ENCODE assay signal across 8 mouse cellular contexts in genomic region chr17:32905239-32905638, GRCm38 (mm10). TPM values are rescaled to one million over a fixed set of nuclear protein-coding genes. Genes with fewer than 3 reads are reported as not detected.
DNase-seq lines count a peak whose midpoint lies in the region; ATAC-seq and TF ChIP-seq lines count a peak whose summit lies in the region.

No protein-coding gene starts in this region.

- H3K4me1 ChIP-seq in MEL (ENCODE audit: control insufficient read depth in 1 of 2, insufficient read depth in 2 of 2, low read length in 2 of 2) = no peaks in the 10 kb centered on the region
- H3K4me1 ChIP-seq in kidney, adult 2 months (ENCODE audit: control insufficient read depth, insufficient read depth, low read length) = no peaks in the 10 kb centered on the region
- H3K4me1 ChIP-seq in liver, postnatal 0 days (ENCODE audit: insufficient read depth) = no peaks in the 10 kb centered on the region; the same call in 1 of the 2 replicates
- H3K4me1 ChIP-seq in neural tube, embryonic 12.5 days = no peaks in the 10 kb centered on the region

- TF ChIP-seq EP300 in MEL (IDR thresholded peaks at IDR 0.05; ENCODE audit: low read depth in 1 of 2, low read length in 2 of 2) = no peak
- TF ChIP-seq EP300 in liver, postnatal 0 days (IDR thresholded peaks at IDR 0.05; ENCODE audit: low read depth) = no peak

- H3K4me2 ChIP-seq in liver, postnatal 0 days (ENCODE audit: low read depth, low read length) = peak overlapping the region; percentile 20
- H3K4me2 ChIP-seq in neural tube, embryonic 12.5 days (replicated peaks) = peak overlapping the region; percentile 46

- no peak overlapping the region for H3K4me3 ChIP-seq in MEL (ENCODE audit: control insufficient read depth in 1 of 2, insufficient read depth in 1 of 2, low read depth in 2 of 2, low read length in 2 of 2)
- H3K4me3 ChIP-seq in kidney, adult 2 months (ENCODE audit: insufficient read depth, low read depth, low read length) = no peak overlapping the region
- no peak overlapping the region for H3K4me3 ChIP-seq in liver, postnatal 0 days (ENCODE audit: low read depth, low read length)
- H3K4me3 ChIP-seq in neural tube, embryonic 12.5 days = no peak overlapping the region

- ATAC-seq in liver, postnatal 0 days = 0 out of 2 replicates have a peak, but pooled peaks have one; percentile 25
- ATAC-seq in neural tube, embryonic 12.5 days (ENCODE audit: low FRiP score, low read depth) = no peak

- DNase-seq in 3T3-L1 (ENCODE audit: low read depth, low spot score) = peak; percentile 38
- DNase-seq in MEL (ENCODE audit: low read depth, low spot score) = peak; percentile 31
- DNase-seq in cerebellum, adult 9-10 months = peak; percentile 55
- DNase-seq in gastrocnemius, postnatal 10 days = peak; percentile 55
- DNase-seq in kidney, adult 2 months = peak; percentile 51
- DNase-seq in liver, postnatal 0 days = peak; percentile 73
- peak; percentile 56 for DNase-seq in thymus, postnatal 25 days

- no peaks in the 10 kb centered on the region for H3K9me3 ChIP-seq in MEL (replicated peaks; ENCODE audit: insufficient read depth, low read length)
- H3K9me3 ChIP-seq in liver, postnatal 0 days (ENCODE audit: low read length) = no peaks in the 10 kb centered on the region
- no peaks in the 10 kb centered on the region for H3K9me3 ChIP-seq in neural tube, embryonic 12.5 days

- no peaks in the 10 kb centered on the region for H3K79me2 ChIP-seq in MEL (ENCODE audit: control insufficient read depth, insufficient read depth, low read length, poor library complexity)

- 17% methylated on average over 19 of the region's 19 CpGs for WGBS in kidney, adult 2 months
- 12% methylated on average over 19 of the region's 19 CpGs for WGBS in liver, postnatal 0 days (ENCODE audit: insufficient replicate concordance)
- WGBS in neural tube, embryonic 12.5 days = 13% methylated on average over 19 of the region's 19 CpGs

- H3K36me3 ChIP-seq in MEL (ENCODE audit: control insufficient read depth in 1 of 2, insufficient read depth in 2 of 2, low read length in 2 of 2) = no peaks in the 10 kb centered on the region
- H3K36me3 ChIP-seq in kidney, adult 2 months (ENCODE audit: control insufficient read depth, insufficient read depth, low read length) = no peaks in the 10 kb centered on the region
- H3K36me3 ChIP-seq in liver, postnatal 0 days (replicated peaks; ENCODE audit: insufficient read depth, low read length) = no peaks in the 10 kb centered on the region
- H3K36me3 ChIP-seq in neural tube, embryonic 12.5 days = no peaks in the 10 kb centered on the region

- H3K27ac ChIP-seq in MEL (ENCODE audit: control insufficient read depth, low read depth, low read length) = no peak overlapping the region
- H3K27ac ChIP-seq in kidney, adult 2 months (ENCODE audit: insufficient read depth, low read depth, low read length) = no peak overlapping the region
- no peak overlapping the region for H3K27ac ChIP-seq in liver, postnatal 0 days (ENCODE audit: low read depth)
- no peak overlapping the region for H3K27ac ChIP-seq in neural tube, embryonic 12.5 days

- H3K27me3 ChIP-seq in MEL (ENCODE audit: control insufficient read depth in 1 of 2, insufficient read depth in 2 of 2, low read length in 2 of 2) = no peaks in the 10 kb centered on the region; a peak in 1 of 4 replicates
- no peaks in the 10 kb centered on the region for H3K27me3 ChIP-seq in kidney, adult 2 months (replicated peaks; ENCODE audit: control insufficient read depth, insufficient read depth, low read length)
- H3K27me3 ChIP-seq in liver, postnatal 0 days (ENCODE audit: insufficient read depth, low read length) = no peaks in the 10 kb centered on the region
- peaks cover 6% of the 10 kb centered on the region; the same call in 1 of the 2 replicates for H3K27me3 ChIP-seq in neural tube, embryonic 12.5 days (replicated peaks)

- no peak for TF ChIP-seq POLR2A in MEL (IDR thresholded peaks at IDR 0.05; ENCODE audit: control insufficient read depth in 1 of 2, insufficient read depth in 1 of 2, low read depth in 1 of 2, low read length in 2 of 2, poor library complexity in 1 of 2)
- TF ChIP-seq POLR2A in kidney, adult 2 months (IDR thresholded peaks at IDR 0.05; ENCODE audit: low read depth, low read length) = no peak

- peak; percentile 67 to 82 (median 70) for TF ChIP-seq CTCF in MEL (IDR thresholded peaks at IDR 0.05 in 2 of 3, conservative IDR thresholded peaks at IDR 0.05 in 1 of 3; ENCODE audit: control insufficient read depth in 1 of 3, insufficient read depth in 1 of 3, low read depth in 2 of 3, low read length in 3 of 3, poor library complexity in 1 of 3, severe bottlenecking in 1 of 3)
- peak; percentile 69 for TF ChIP-seq CTCF in kidney, adult 2 months (conservative IDR thresholded peaks at IDR 0.05; ENCODE audit: insufficient read depth, insufficient read length, low read depth, low read length)
- peak; percentile 76 for TF ChIP-seq CTCF in liver, postnatal 0 days (IDR thresholded peaks at IDR 0.05; ENCODE audit: low read depth)

- TF ChIP-seq RAD21 in MEL (IDR thresholded peaks at IDR 0.05; ENCODE audit: low read depth, low read length) = peak; percentile 4; the same call in 1 of the 2 replicates

- H3K9ac ChIP-seq in MEL (ENCODE audit: control insufficient read depth, low read depth, low read length, poor library complexity, severe bottlenecking) = no peak overlapping the region
- no peak overlapping the region for H3K9ac ChIP-seq in liver, postnatal 0 days (replicated peaks)
- no peak overlapping the region for H3K9ac ChIP-seq in neural tube, embryonic 12.5 days

TF ChIP-seq in MEL, 35 proteins besides CTCF, POLR2A, EP300 and RAD21:
- TF ChIP-seq SMC3 (IDR thresholded peaks at IDR 0.05; ENCODE audit: low read depth, low read length) (peak; percentile 52), CHD1 (IDR thresholded peaks at IDR 0.05; ENCODE audit: low read depth, low read length) (no peak)
TF ChIP-seq in MEL: peak in this region for 1.

RNA-seq across cellular contexts. Expression of gene Cyp4f14, which starts 11.9 kb away (rescaled TPM):
- not detected in 2 replicates for total RNA-seq in MEL (2012; rRNA removed)
- not detected for polyA plus RNA-seq in MEL (2012; ENCODE audit: insufficient read depth in 1 of 2, insufficient read length in 2 of 2, low read depth in 1 of 2, low replicate concordance in 2 of 2, missing spikeins in 1 of 2)
- total RNA-seq in gastrocnemius, postnatal 10 days (2021) = under 1 TPM; 0.14 to 0.32 TPM
- polyA plus RNA-seq in kidney, adult 2 months (2012; rRNA removed) = 4.5 and 7.5 TPM in 2 replicates
- polyA plus RNA-seq in liver, postnatal 0 days (2015; fragmentation: Nextera tagmentation; extraction: Ambion mirVana) = 0.20 and 0.22 TPM in 2 replicates
- not detected in 2 replicates for polyA plus RNA-seq in neural tube, embryonic 12.5 days (2016; fragmentation: Nextera tagmentation; extraction: Ambion mirVana)

RNA-seq across cellular contexts. Expression of gene Zfp870, which starts 13.8 kb away (rescaled TPM):
- total RNA-seq in MEL (2012; rRNA removed) = not detected in 2 replicates
- polyA plus RNA-seq in MEL (2012; ENCODE audit: insufficient read depth in 1 of 2, insufficient read length in 2 of 2, low read depth in 1 of 2, low replicate concordance in 2 of 2, missing spikeins in 1 of 2) = under 1 TPM in 1 of 2 experiments, not detected in 1; 0.25 TPM
- total RNA-seq in gastrocnemius, postnatal 10 days (2021) = 1 to 10 TPM; 7.1 to 7.4 TPM
- polyA plus RNA-seq in kidney, adult 2 months (2012; rRNA removed) = 1.1 and 1.4 TPM in 2 replicates
- polyA plus RNA-seq in liver, postnatal 0 days (2015; fragmentation: Nextera tagmentation; extraction: Ambion mirVana) = 1.4 and 1.7 TPM in 2 replicates
- polyA plus RNA-seq in neural tube, embryonic 12.5 days (2016; fragmentation: Nextera tagmentation; extraction: Ambion mirVana) = 6.5 and 7.9 TPM in 2 replicates

RNA-seq across cellular contexts. Expression of gene Cyp4f13, which starts 42.0 kb away (rescaled TPM):
- 5.4 and 9.7 TPM in 2 replicates for total RNA-seq in MEL (2012; rRNA removed)
- 10 to 100 TPM in 1 of 2 experiments, not detected in 1; 19.3 TPM for polyA plus RNA-seq in MEL (2012; ENCODE audit: insufficient read depth in 1 of 2, insufficient read length in 2 of 2, low read depth in 1 of 2, low replicate concordance in 2 of 2, missing spikeins in 1 of 2)
- total RNA-seq in gastrocnemius, postnatal 10 days (2021) = 10 to 100 TPM in 1 of 2 experiments, 1 to 10 TPM in 1; 7.6 to 11.1 TPM
- polyA plus RNA-seq in kidney, adult 2 months (2012; rRNA removed) = 61.5 and 67.2 TPM in 2 replicates
- polyA plus RNA-seq in liver, postnatal 0 days (2015; fragmentation: Nextera tagmentation; extraction: Ambion mirVana) = 27.1 and 32.3 TPM in 2 replicates
- 4.7 and 5.6 TPM in 2 replicates for polyA plus RNA-seq in neural tube, embryonic 12.5 days (2016; fragmentation: Nextera tagmentation; extraction: Ambion mirVana)
